Comparison of ENCODE assay signal across 1 mouse cellular context in genomic region chr19:59114152-59114551, GRCm38 (mm10).
A peak's percentile ranks its signal among the peaks of the same experiment; 100 is the strongest.
TF ChIP-seq lines count a peak whose summit lies in the region.

No protein-coding gene starts in this region.

TF ChIP-seq in CH12.LX, 34 proteins besides CTCF, POLR2A, EP300 and RAD21 (continued from another document):
- 0 out of 2 replicates have a peak, but pooled peaks have one; percentile 45 for TF ChIP-seq BHLHE40 (IDR thresholded peaks at IDR 0.05; ENCODE audit: low read depth, low read length)
- no peak for TF ChIP-seq ZKSCAN1 (IDR thresholded peaks at IDR 0.05; ENCODE audit: borderline replicate concordance, low read depth, low read length)
- TF ChIP-seq UBTF (IDR thresholded peaks at IDR 0.05; ENCODE audit: low read depth, low read length) = no peak
- TF ChIP-seq ZC3H11A (IDR thresholded peaks at IDR 0.05; ENCODE audit: low read depth, low read length) = no peak
- peak; percentile 93 for TF ChIP-seq CHD2 (IDR thresholded peaks at IDR 0.05; ENCODE audit: low read length)
- peak; percentile 74; the same call in 1 of the 2 replicates for TF ChIP-seq MYC (IDR thresholded peaks at IDR 0.05; ENCODE audit: low read depth, low read length)
- TF ChIP-seq ZMIZ1 (IDR thresholded peaks at IDR 0.05; ENCODE audit: low read depth, low read length) = no peak
- no peak for TF ChIP-seq JUN (IDR thresholded peaks at IDR 0.05; ENCODE audit: insufficient read depth, low read depth, low read length)
- TF ChIP-seq USF2 (conservative IDR thresholded peaks at IDR 0.05; ENCODE audit: low read depth, low read length) = no peak
- no peak for TF ChIP-seq E2F4 (IDR thresholded peaks at IDR 0.05; ENCODE audit: insufficient replicate concordance, low read depth, low read length)
- no peak for TF ChIP-seq POLR2AphosphoS2 (IDR thresholded peaks at IDR 0.05; ENCODE audit: low read depth, low read length)
- TF ChIP-seq HCFC1 (IDR thresholded peaks at IDR 0.05; ENCODE audit: low read depth, low read length) = peak; percentile 33; the same call in 1 of the 2 replicates
- TF ChIP-seq MXI1 (IDR thresholded peaks at IDR 0.05; ENCODE audit: low read depth, low read length) = peak; percentile 70
- TF ChIP-seq TCF12 (IDR thresholded peaks at IDR 0.05; ENCODE audit: low read depth, low read length) = peak; percentile 58; the same call in 1 of the 2 replicates
